Mouse (Mus musculus) intestine, postnatal 0 days (tissue): ENCODE measurements around the gene Sik1. TPM values are rescaled to one million over a fixed set of nuclear protein-coding genes. Genes with fewer than 3 reads are reported as not detected.
A peak's percentile ranks its signal among the peaks of the same experiment; 100 is the strongest.

ENCODE experiments used
- ATAC-seq: fragments of 200-750 bp; cut with Nextera tagmentation; 2 replicates; pipeline ENCODE4 v1.8.0; 2017; ENCODE audit warnings: mild to moderate bottlenecking, moderate TSS enrichment, moderate library complexity
- H3K27ac ChIP-seq: fragments of 300-500 bp; sonication (generic); 2 replicates; pipeline ENCODE4 v1.5.1; 2014; ENCODE audit warnings: mild to moderate bottlenecking, low read depth, low read length, moderate library complexity
- H3K27me3 ChIP-seq: fragments of 300-500 bp; sonication (generic); replicated peaks from 2 replicates; pipeline ENCODE4 v1.6.1; 2014; ENCODE audit warnings: low read length, mixed read lengths; ENCODE audit not compliant: control insufficient read depth, insufficient read depth
- H3K36me3 ChIP-seq: fragments of 300-500 bp; sonication (generic); 2 replicates; pipeline ENCODE4 v1.6.1; 2014; ENCODE audit warnings: mild to moderate bottlenecking, moderate library complexity; ENCODE audit not compliant: control insufficient read depth, insufficient read depth
- H3K4me1 ChIP-seq: fragments of 300-500 bp; sonication (generic); replicated peaks from 2 replicates; pipeline ENCODE4 v1.6.1; 2014; ENCODE audit warnings: antibody characterized with exemption, low read length, mixed read lengths; ENCODE audit not compliant: control insufficient read depth, insufficient read depth
- H3K4me2 ChIP-seq: fragments of 300-500 bp; sonication (generic); replicated peaks from 2 replicates; pipeline ENCODE4 v1.6.1; 2014; ENCODE audit warnings: low read depth, mild to moderate bottlenecking, moderate library complexity
- H3K4me3 ChIP-seq: fragments of 300-500 bp; sonication (generic); 2 replicates; pipeline ENCODE4 v1.5.1; 2014; ENCODE audit warnings: low read depth, low read length
- H3K9ac ChIP-seq: fragments of 300-500 bp; sonication (generic); 2 replicates; pipeline ENCODE4 v1.6.1; 2014; ENCODE audit warnings: mild to moderate bottlenecking, low read depth, low read length
- H3K9me3 ChIP-seq: fragments of 300-500 bp; sonication (generic); 2 replicates; pipeline ENCODE4 v1.6.1; 2016; ENCODE audit warnings: mixed run types; ENCODE audit not compliant: control insufficient read depth
- CTCF ChIP-seq: sonication (generic); IDR thresholded peaks from 2 replicates; pipeline ENCODE4 v1.5.1; 2016; ENCODE audit warnings: low read depth, mild to moderate bottlenecking, control low read depth, antibody characterized with exemption, moderate library complexity
- WGBS: fragments of 180-500 bp; shearing (Covaris S2); extraction: QIAGEN DNeasy Blood & Tissue Kit; methylation state at CpG from one replicate; pipeline ENCODE4 v1.1.7; 2014; 5-methylcytosine and 5-hydroxymethylcytosine counted together
- polyA plus RNA-seq: library from polyadenylated mRNA; unstranded; fragments of >200 nt; fragmentation: Nextera tagmentation; extraction: Ambion mirVana; gene quantifications from 2 replicates; pipeline ENCODE4 v1.2.1, GENCODE M21; 2015

The Sik1 gene
- polyA plus RNA-seq, 1 experiment from 2014 or later = 2.9 TPM

- H3K27ac ChIP-seq = no peak overlapping the region
- no peaks in the 10 kb centered on the region for H3K9me3 ChIP-seq
- no peaks in the 10 kb centered on the region for H3K27me3 ChIP-seq
- H3K9ac ChIP-seq = no peak overlapping the region
- WGBS = 80% methylated on average over 6 of the region's 6 CpGs
- peaks cover 15% of the 10 kb centered on the region; the same call in 1 of the 2 replicates for H3K36me3 ChIP-seq
- ATAC-seq = no peak
- no peak for TF ChIP-seq CTCF
- H3K4me3 ChIP-seq = no peak overlapping the region
- no peaks in the 10 kb centered on the region for H3K4me1 ChIP-seq
- H3K4me2 ChIP-seq = no peak overlapping the region
Measured at GRCm38 (mm10) chr17:31840423-31841003, 15.1 kb downstream of the Sik1 start.

DNA sequence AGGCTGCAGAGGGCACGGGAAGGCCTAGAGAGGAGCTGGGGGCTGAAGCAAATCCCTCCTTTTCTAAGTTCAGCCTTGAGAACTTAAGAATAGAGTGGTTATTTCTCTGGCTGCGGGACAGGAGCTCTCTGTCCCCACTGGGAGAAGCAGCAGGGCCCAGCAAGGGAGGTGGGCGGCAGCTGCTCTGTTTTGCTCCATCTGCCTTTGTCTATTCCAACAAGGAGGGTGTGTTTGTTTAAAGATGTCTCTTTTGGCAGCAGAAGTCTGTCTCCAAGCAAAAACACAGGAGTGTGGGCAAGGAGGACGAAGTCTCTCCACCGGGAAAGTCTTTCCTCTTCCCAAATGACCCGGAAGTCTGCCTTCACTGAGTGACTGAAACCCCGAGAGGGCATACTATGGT, 18.8 kb downstream of the Sik1 start:
- Histone ChIP-seq H3K27me3 (no peaks in the 10 kb centered on the region), H3K27ac (peak overlapping the region; percentile 41; the same call in 1 of the 2 replicates), H3K4me3 (no peak overlapping the region), H3K4me1 (0 out of 2 replicates have a peak, but pooled peaks cover 6% of the 10 kb centered on the region), H3K9me3 (no peaks in the 10 kb centered on the region), H3K36me3 (no peaks in the 10 kb centered on the region), H3K4me2 (no peak overlapping the region), H3K9ac (no peak overlapping the region)
- no peak for TF ChIP-seq CTCF
- no peak for ATAC-seq
- WGBS = 64% methylated on average over 7 of the region's 7 CpGs

DNA sequence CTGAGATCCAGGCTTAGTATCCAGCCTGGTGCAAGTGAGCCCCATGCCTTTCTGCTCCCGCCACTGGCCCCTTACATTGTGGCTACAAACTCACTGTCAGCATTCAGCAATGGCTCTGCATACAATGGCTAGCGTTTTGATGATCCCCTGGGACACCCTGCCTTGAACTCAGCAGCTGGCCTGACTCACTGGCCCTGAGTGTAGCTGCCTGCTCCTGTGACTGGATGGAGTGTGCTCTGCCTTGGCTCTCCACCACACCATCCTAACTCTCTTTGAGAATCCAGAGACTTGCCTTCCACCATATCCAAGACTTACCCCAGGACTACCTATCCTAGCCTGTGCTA, 19.4 kb downstream of the Sik1 start:
- Histone ChIP-seq H3K4me2 (no peak overlapping the region), H3K27me3 (no peaks in the 10 kb centered on the region), H3K4me1 (0 out of 2 replicates have a peak, but pooled peaks cover 6% of the 10 kb centered on the region), H3K27ac (peak overlapping the region; percentile 41; the same call in 1 of the 2 replicates), H3K4me3 (no peak overlapping the region), H3K36me3 (no peaks in the 10 kb centered on the region), H3K9me3 (no peaks in the 10 kb centered on the region), H3K9ac (no peak overlapping the region)
- no peak for TF ChIP-seq CTCF
- ATAC-seq = no peak
- WGBS = 70% methylated on average over 2 of the region's 2 CpGs

- Histone ChIP-seq H3K4me1 (0 out of 2 replicates have a peak, but pooled peaks cover 6% of the 10 kb centered on the region), H3K27ac (peak overlapping the region; percentile 47; the same call in 1 of the 2 replicates), H3K36me3 (no peaks in the 10 kb centered on the region), H3K4me2 (no peak overlapping the region), H3K9me3 (no peaks in the 10 kb centered on the region), H3K4me3 (no peak overlapping the region), H3K9ac (no peak overlapping the region), H3K27me3 (no peaks in the 10 kb centered on the region)
- no peak for ATAC-seq
- TF ChIP-seq CTCF = no peak
- whole genome bisulfite sequencing = 98% methylated on average over 11 of the region's 11 CpGs
Measured at GRCm38 (mm10) chr17:31835528-31836263, 19.9 kb downstream of the Sik1 start.

DNA sequence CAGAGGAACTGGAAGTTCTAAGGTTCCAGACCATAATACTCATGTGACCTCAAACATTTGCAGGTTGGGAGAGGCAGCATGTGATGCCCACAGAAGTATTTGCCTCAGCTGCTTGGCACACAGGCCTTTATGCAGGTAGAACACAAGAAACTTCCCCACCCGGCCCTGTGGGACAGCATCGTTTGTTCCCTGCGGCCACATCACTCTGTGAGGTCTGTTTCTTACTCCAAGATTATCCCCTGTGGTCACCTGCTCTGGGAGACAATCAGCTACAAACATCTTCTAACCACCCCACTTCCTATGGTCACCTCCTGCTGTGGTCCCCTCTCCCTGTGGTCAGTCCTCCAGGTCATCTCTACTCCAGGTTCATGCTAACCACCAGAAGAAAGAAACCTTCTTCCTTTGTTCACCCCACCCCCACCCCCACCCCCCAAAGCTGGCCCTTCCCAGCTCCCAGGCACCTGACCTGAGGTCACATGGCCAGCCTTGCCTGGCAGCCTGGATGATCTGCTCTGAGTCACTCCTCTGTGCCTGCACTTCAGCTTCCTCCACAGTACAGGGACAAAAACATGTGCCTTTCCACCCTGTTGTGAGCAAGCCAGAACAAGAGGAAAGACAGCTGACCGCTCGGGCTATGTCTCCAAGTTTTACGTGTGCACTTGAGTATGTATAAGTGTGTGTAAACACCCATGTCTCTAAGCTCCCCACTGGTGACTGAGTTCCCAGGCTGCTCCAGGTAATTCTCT, 21.1 kb downstream of the Sik1 start:
- peak; percentile 57; the same call in 1 of the 2 replicates for ATAC-seq
- no peak overlapping the region for H3K4me3 ChIP-seq
- peak overlapping the region; percentile 47 for H3K27ac ChIP-seq
- H3K36me3 ChIP-seq = no peaks in the 10 kb centered on the region
- H3K27me3 ChIP-seq = no peaks in the 10 kb centered on the region
- H3K9ac ChIP-seq = no peak overlapping the region
- no peak for TF ChIP-seq CTCF
- 62% methylated on average over 6 of the region's 6 CpGs for WGBS
- H3K9me3 ChIP-seq = no peaks in the 10 kb centered on the region
- 0 out of 2 replicates have a peak, but pooled peaks cover 6% of the 10 kb centered on the region for H3K4me1 ChIP-seq
- H3K4me2 ChIP-seq = no peak overlapping the region

- no peaks in the 10 kb centered on the region for H3K9me3 ChIP-seq
- no peak overlapping the region for H3K9ac ChIP-seq
- no peak for ATAC-seq
- H3K27ac ChIP-seq = peak overlapping the region; percentile 47
- no peaks in the 10 kb centered on the region for H3K27me3 ChIP-seq
- no peak for TF ChIP-seq CTCF
- no peaks in the 10 kb centered on the region for H3K36me3 ChIP-seq
- no peak overlapping the region for H3K4me2 ChIP-seq
- no peak overlapping the region for H3K4me3 ChIP-seq
- WGBS = 29% methylated on average over 7 of the region's 7 CpGs
- H3K4me1 ChIP-seq = 0 out of 2 replicates have a peak, but pooled peaks cover 6% of the 10 kb centered on the region
Measured at GRCm38 (mm10) chr17:31833752-31834151, 21.9 kb downstream of the Sik1 start.
